Mouse (Mus musculus): ENCODE measurements around the gene Cldn34b4. TPM values are rescaled to one million over a fixed set of nuclear protein-coding genes. Genes with fewer than 3 reads are reported as not detected.

Cldn34b4 gene
- polyA plus RNA-seq (2012; rRNA removed) (not detected in 2 replicates), polyA plus RNA-seq (2014; fragmentation: Nextera tagmentation; extraction: Ambion mirVana) (not detected in 2 replicates)

DNA sequence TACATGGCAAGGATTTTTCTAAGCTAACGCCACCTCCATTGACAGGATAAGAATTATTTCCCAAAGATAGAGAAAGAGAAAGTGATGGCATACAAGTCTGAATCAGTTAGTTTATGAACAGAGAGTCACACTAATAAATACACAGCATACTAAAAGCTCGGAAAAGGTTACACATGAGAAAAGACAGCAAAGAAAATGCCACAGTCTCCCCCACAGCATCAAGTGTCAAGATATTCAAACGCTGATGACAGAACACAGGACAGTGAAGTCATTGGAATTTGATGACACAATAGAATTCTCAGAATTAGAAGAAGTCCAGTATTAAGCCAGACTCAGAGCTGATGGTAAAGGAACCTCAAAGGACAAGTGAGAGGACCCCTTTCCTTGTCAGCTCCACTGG is at the start of gene Cldn34b4:
TSS of gene Cldn34b4 (plus strand) at position 301 of the 400 bp plus-strand sequence.
- Histone ChIP-seq H3K27me3 (ENCODE audit: control insufficient read depth, insufficient read depth, low read length) (no peaks in the 10 kb centered on the region), H3K4me1 (ENCODE audit: control insufficient read depth, insufficient read depth, low read length) (no peaks in the 10 kb centered on the region), H3K27ac (replicated peaks; ENCODE audit: low read depth, low read length) (no peak within 1 kb of the TSS), H3K4me2 (replicated peaks; ENCODE audit: low read depth, low read length, severe bottlenecking) (no peak within 1 kb of the TSS), H3K36me3 (ENCODE audit: control insufficient read depth, insufficient read depth, low read length) (no peaks in the 10 kb centered on the region), H3K9ac (ENCODE audit: low read depth, low read length, severe bottlenecking) (no peak within 1 kb of the TSS), H3K9me3 (ENCODE audit: control insufficient read depth, low read length) (no peaks in the 10 kb centered on the region), H3K4me3 (replicated peaks; ENCODE audit: low read length) (no peak within 1 kb of the TSS)
- ATAC-seq (ENCODE audit: low FRiP score, low read depth): no peak
- DNase-seq (ENCODE audit: low spot score): no peak
- 83% methylated on average over 3 of the region's 3 CpGs for WGBS
- TF ChIP-seq POLR2A (IDR thresholded peaks at IDR 0.05; ENCODE audit: borderline replicate concordance, extremely low read depth, insufficient read depth, insufficient read length): no peak

Other genes with a start within 250 kb of the Cldn34b4 start
- not detected in 2 replicates for gene Cldn34b3, start 129.0 kb upstream of the Cldn34b4 start, polyA plus RNA-seq (2012; rRNA removed)
- not detected in 2 replicates for gene Cldn34b3, start 129.0 kb upstream of the Cldn34b4 start, polyA plus RNA-seq (2014; fragmentation: Nextera tagmentation; extraction: Ambion mirVana)
- not detected in 2 replicates for gene Cldn34d, start 209.6 kb downstream of the Cldn34b4 start, polyA plus RNA-seq (2012; rRNA removed)
- not detected in 2 replicates for gene Cldn34d, start 209.6 kb downstream of the Cldn34b4 start, polyA plus RNA-seq (2014; fragmentation: Nextera tagmentation; extraction: Ambion mirVana)

Measured in limb, embryonic 14.5 days (tissue).